Mouse (Mus musculus): ENCODE measurements at regions not wholly inside any gene's neighbourhood (a gene's known extent, or its start where the extent isn't known, plus 50 kb on each side); places are given as distances from the start of the nearest gene placed in this dataset.
A peak's percentile ranks its signal among the peaks of the same experiment; 100 is the strongest.

DNA sequence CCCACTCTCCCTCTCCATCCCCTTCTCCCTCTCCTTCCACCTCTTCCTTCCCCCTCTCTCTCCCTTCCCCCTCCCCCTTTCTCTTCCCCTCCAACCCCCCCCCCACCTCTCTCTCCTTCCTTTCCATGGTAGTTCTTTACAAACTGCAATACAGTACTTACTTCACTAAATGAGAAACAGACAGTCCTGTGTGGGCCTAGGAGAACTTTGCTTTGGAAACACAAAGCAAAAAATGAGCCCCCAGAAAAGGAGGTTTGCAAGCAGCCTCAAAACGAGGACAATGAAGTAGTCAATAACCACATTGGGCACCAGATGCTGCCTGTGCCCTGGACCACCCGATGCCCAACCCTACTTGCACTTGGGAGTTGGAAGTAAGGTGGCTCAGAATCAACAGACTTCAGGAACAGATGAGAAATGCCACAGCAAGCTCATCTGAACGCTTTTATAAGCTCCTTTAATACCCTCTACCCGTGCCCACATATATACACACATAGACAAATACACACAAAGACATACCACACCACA lies 256.5 kb upstream of the Habp2 start:
- no peaks in the 10 kb centered on the region for H3K27me3 ChIP-seq (ENCODE audit: control insufficient read depth, insufficient read depth, insufficient read length)
- no peaks in the 10 kb centered on the region for H3K79me2 ChIP-seq (ENCODE audit: control insufficient read depth, insufficient read depth)
- H3ac ChIP-seq (ENCODE audit: control insufficient read depth, insufficient read length, low read depth), result no peak overlapping the region
- no peak for TF ChIP-seq USF1 (IDR thresholded peaks at IDR 0.05; ENCODE audit: low read depth)
- no peak for TF ChIP-seq CTCF (IDR thresholded peaks at IDR 0.05; ENCODE audit: control insufficient read depth, insufficient read depth, insufficient read length)
- TF ChIP-seq FOSL1 (IDR thresholded peaks at IDR 0.05; ENCODE audit: insufficient read depth, low read length, poor library complexity, severe bottlenecking), result no peak
- no peak for TF ChIP-seq MYOG (IDR thresholded peaks at IDR 0.05; ENCODE audit: control insufficient read depth, extremely low read depth, insufficient read length)
- no peak for TF ChIP-seq CEBPB (IDR thresholded peaks at IDR 0.05; ENCODE audit: low read depth)
- no peak for TF ChIP-seq MYOD1 (IDR thresholded peaks at IDR 0.05; ENCODE audit: control insufficient read depth, insufficient read length, low read depth)
- no peak for TF ChIP-seq MAX (IDR thresholded peaks at IDR 0.05)
- H3K36me3 ChIP-seq (ENCODE audit: control insufficient read depth, insufficient read depth), result no peaks in the 10 kb centered on the region
- no peaks in the 10 kb centered on the region for H3K79me3 ChIP-seq (ENCODE audit: low read depth)
- H3K4me3 ChIP-seq (ENCODE audit: insufficient read depth, poor library complexity, severe bottlenecking), result no peak overlapping the region

DNA sequence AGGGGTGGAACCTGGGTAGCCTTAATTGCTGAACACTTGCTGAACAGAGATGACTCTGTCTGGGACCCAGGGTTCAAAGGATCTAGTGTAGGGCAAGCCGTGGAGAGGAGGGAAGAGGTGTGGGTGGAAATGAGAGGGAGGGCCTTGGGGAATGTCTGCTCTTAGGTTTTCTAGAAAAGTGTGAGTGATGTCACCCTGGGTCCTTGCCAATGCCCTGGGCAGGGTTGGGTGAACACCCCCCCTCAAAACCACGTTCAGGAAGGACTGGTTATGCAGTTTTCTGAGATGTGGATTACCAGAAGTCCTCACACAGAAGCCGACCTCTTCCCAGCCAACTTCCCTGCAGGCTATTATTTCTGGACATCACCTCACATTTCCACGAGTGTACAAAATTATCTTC lies 252.4 kb upstream of the Habp2 start:
- no peaks in the 10 kb centered on the region for H3K27me3 ChIP-seq (ENCODE audit: control insufficient read depth, insufficient read depth, insufficient read length)
- no peak overlapping the region for H3K4me3 ChIP-seq (ENCODE audit: insufficient read depth, poor library complexity, severe bottlenecking)
- H3ac ChIP-seq (ENCODE audit: control insufficient read depth, insufficient read length, low read depth), result no peak overlapping the region
- H3K36me3 ChIP-seq (ENCODE audit: control insufficient read depth, insufficient read depth), result no peaks in the 10 kb centered on the region
- no peaks in the 10 kb centered on the region for H3K79me3 ChIP-seq (ENCODE audit: low read depth)
- TF ChIP-seq USF1 (IDR thresholded peaks at IDR 0.05; ENCODE audit: low read depth) (no peak), MYOG (IDR thresholded peaks at IDR 0.05; ENCODE audit: control insufficient read depth, extremely low read depth, insufficient read length) (no peak), FOSL1 (IDR thresholded peaks at IDR 0.05; ENCODE audit: insufficient read depth, low read length, poor library complexity, severe bottlenecking) (no peak), MYOD1 (IDR thresholded peaks at IDR 0.05; ENCODE audit: control insufficient read depth, insufficient read length, low read depth) (no peak), CTCF (IDR thresholded peaks at IDR 0.05; ENCODE audit: control insufficient read depth, insufficient read depth, insufficient read length) (no peak), MAX (IDR thresholded peaks at IDR 0.05) (no peak), CEBPB (IDR thresholded peaks at IDR 0.05; ENCODE audit: low read depth) (no peak)
- H3K79me2 ChIP-seq (ENCODE audit: control insufficient read depth, insufficient read depth), result no peaks in the 10 kb centered on the region

DNA sequence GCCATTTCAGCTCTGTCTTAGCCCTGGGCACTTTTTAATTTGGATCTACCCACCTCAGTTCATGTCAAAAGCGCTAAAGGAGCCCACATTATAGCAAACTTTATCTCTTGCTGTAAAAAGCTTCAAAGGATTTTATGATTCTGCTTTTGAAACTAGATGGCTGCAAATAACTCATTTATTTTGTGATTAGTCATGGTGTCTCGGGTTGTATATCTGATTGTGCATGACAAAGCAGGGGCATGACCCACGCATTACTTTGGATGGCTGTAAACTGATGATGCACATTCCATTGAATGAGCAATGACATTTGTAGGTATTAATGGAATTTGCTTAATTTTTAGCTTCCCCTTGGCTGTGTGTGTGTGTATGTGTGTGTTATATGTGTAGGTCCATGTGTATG lies 249.4 kb upstream of the Habp2 start:
- no peaks in the 10 kb centered on the region for H3K79me2 ChIP-seq (ENCODE audit: control insufficient read depth, insufficient read depth)
- H3ac ChIP-seq (ENCODE audit: control insufficient read depth, insufficient read length, low read depth), result no peak overlapping the region
- H3K79me3 ChIP-seq (ENCODE audit: low read depth), result no peaks in the 10 kb centered on the region
- no peaks in the 10 kb centered on the region for H3K36me3 ChIP-seq (ENCODE audit: control insufficient read depth, insufficient read depth)
- no peak overlapping the region for H3K4me3 ChIP-seq (ENCODE audit: insufficient read depth, poor library complexity, severe bottlenecking)
- H3K27me3 ChIP-seq (ENCODE audit: control insufficient read depth, insufficient read depth, insufficient read length), result no peaks in the 10 kb centered on the region
- TF ChIP-seq MAX (IDR thresholded peaks at IDR 0.05) (peak; percentile 31), FOSL1 (IDR thresholded peaks at IDR 0.05; ENCODE audit: insufficient read depth, low read length, poor library complexity, severe bottlenecking) (peak; percentile 38), USF1 (IDR thresholded peaks at IDR 0.05; ENCODE audit: low read depth) (no peak)

DNA sequence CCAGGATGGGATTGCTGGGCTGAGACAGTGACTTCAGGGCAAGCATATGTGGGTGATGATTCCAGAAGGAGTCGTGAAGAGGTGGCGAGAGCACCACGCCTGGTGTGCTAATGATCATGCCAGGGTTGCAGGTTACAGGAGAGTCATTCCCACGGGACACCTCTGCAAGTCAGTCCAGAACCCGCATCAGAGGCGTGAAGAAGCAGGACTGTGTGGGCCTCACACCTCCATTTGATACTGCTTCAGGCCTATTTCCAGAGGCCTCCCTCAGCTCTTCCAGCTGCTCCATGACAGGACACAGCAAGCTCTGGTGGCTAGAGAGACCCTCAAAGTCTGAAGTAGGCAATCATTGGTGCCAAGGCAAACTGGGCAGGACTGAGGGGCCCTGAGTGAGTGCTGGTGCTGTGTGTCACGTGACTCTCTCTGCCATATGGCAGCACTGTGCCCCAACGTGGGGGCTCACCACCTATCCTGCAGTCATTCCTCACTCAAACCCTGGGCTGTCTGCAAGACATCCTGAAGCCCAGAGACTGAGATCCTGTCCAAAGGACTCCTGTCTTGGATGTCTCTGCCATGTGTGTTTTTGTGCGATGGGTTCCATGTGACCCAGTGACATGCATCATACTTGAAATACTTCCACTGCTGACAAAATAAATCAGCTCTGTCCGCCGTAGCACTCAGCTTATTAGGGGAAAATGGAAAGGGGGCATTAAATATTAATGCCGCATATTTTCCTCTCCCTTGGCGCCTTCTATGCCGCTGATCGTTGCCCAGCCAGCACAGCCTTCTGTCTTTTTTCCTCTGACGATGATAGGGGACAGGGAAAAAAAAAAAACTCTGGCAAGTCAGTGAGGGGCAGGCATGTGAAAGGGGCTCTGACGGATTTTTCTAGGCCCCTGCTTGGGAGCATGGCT lies 247.6 kb upstream of the Habp2 start:
- Histone ChIP-seq H3K27me3 (ENCODE audit: control insufficient read depth, insufficient read depth, insufficient read length) (no peaks in the 10 kb centered on the region), H3K79me2 (ENCODE audit: control insufficient read depth, insufficient read depth) (no peaks in the 10 kb centered on the region), H3ac (ENCODE audit: control insufficient read depth, insufficient read length, low read depth) (no peak overlapping the region), H3K4me3 (ENCODE audit: insufficient read depth, poor library complexity, severe bottlenecking) (no peak overlapping the region), H3K79me3 (ENCODE audit: low read depth) (no peaks in the 10 kb centered on the region), H3K36me3 (ENCODE audit: control insufficient read depth, insufficient read depth) (no peaks in the 10 kb centered on the region)
- TF ChIP-seq MYOG (IDR thresholded peaks at IDR 0.05; ENCODE audit: control insufficient read depth, extremely low read depth, insufficient read length) (no peak), USF1 (IDR thresholded peaks at IDR 0.05; ENCODE audit: low read depth) (no peak), MYOD1 (IDR thresholded peaks at IDR 0.05; ENCODE audit: control insufficient read depth, insufficient read length, low read depth) (no peak), CEBPB (IDR thresholded peaks at IDR 0.05; ENCODE audit: low read depth) (no peak), CTCF (IDR thresholded peaks at IDR 0.05; ENCODE audit: control insufficient read depth, insufficient read depth, insufficient read length) (no peak), MAX (IDR thresholded peaks at IDR 0.05) (no peak), FOSL1 (IDR thresholded peaks at IDR 0.05; ENCODE audit: insufficient read depth, low read length, poor library complexity, severe bottlenecking) (no peak)

DNA sequence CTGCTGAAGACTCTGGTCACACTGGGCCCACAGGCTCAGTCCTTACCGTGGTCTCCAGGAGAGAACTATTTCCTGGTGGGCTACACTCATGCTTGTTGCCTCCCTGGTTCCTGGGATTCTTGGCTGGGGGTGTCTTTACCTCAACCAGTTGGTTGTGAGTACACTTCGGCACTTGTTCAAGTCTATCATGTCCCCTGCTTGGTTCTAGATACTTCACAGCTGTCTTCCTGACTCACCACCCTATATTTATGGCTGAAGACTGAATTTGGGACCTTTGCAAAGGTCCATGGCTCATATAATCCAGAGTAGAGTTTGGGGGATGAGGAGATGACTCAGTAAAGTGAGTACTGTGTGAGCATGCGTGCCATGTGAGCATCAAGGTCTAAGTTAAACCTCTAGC lies 245.0 kb upstream of the Habp2 start:
- no peak overlapping the region for H3ac ChIP-seq (ENCODE audit: control insufficient read depth, insufficient read length, low read depth)
- no peak for TF ChIP-seq MYOG (IDR thresholded peaks at IDR 0.05; ENCODE audit: control insufficient read depth, extremely low read depth, insufficient read length)
- TF ChIP-seq MYOD1 (IDR thresholded peaks at IDR 0.05; ENCODE audit: control insufficient read depth, insufficient read length, low read depth), result peak; percentile 71
- H3K4me3 ChIP-seq (ENCODE audit: insufficient read depth, poor library complexity, severe bottlenecking), result no peak overlapping the region
- no peaks in the 10 kb centered on the region for H3K79me2 ChIP-seq (ENCODE audit: control insufficient read depth, insufficient read depth)
- H3K79me3 ChIP-seq (ENCODE audit: low read depth), result no peaks in the 10 kb centered on the region
- H3K36me3 ChIP-seq (ENCODE audit: control insufficient read depth, insufficient read depth), result no peaks in the 10 kb centered on the region
- no peaks in the 10 kb centered on the region for H3K27me3 ChIP-seq (ENCODE audit: control insufficient read depth, insufficient read depth, insufficient read length)
